Mouse (Mus musculus) MEL (cell line): ENCODE data around the gene Lrrc29.

Experiments
- BHLHE40 ChIP-seq: IDR thresholded peaks from 2 replicates; pipeline ENCODE4 v1.6.1; 2012; ENCODE audit warnings: low read depth, mild to moderate bottlenecking, inconsistent platforms, low read length, improper control_type of control experiment, borderline replicate concordance
- CTCF ChIP-seq, 3 experiments: IDR thresholded peaks in 2 of 3; conservative IDR thresholded peaks in 1 of 3; 2 replicates each; pipeline ENCODE4 v1.5.1; 2011 to 2012; ENCODE audit warnings: low read length in 3 of 3, low read depth in 2 of 3, mild to moderate bottlenecking in 2 of 3, improper control_type of control experiment in 1 of 3, inconsistent platforms in 1 of 3, mixed read lengths in 1 of 3, moderate library complexity in 1 of 3; ENCODE audit not compliant: control insufficient read depth in 1 of 3, insufficient read depth in 1 of 3, poor library complexity in 1 of 3, severe bottlenecking in 1 of 3
- E2F4 ChIP-seq: IDR thresholded peaks from 2 replicates; pipeline ENCODE4 v1.6.1; 2011; ENCODE audit warnings: low read depth, low read length, improper control_type of control experiment, borderline replicate concordance
- EP300 ChIP-seq, 2 experiments: IDR thresholded peaks; 2 replicates each; pipeline ENCODE4 v1.6.1; 2011; ENCODE audit warnings: improper control_type of control experiment in 2 of 2, low read length in 2 of 2, low read depth in 1 of 2, mild to moderate bottlenecking in 1 of 2
- POLR2A ChIP-seq, 2 experiments: IDR thresholded peaks; 2 replicates each; pipeline ENCODE4 v1.6.1; 2011 to 2012; ENCODE audit warnings: low read length in 2 of 2, mild to moderate bottlenecking in 2 of 2, control low read depth in 1 of 2, improper control_type of control experiment in 1 of 2, low read depth in 1 of 2, moderate library complexity in 1 of 2; ENCODE audit not compliant: control insufficient read depth in 1 of 2, insufficient read depth in 1 of 2, poor library complexity in 1 of 2
- RAD21 ChIP-seq: IDR thresholded peaks from 2 replicates; pipeline ENCODE4 v1.6.1; 2011; ENCODE audit warnings: mild to moderate bottlenecking, low read depth, low read length, improper control_type of control experiment
- RCOR1 ChIP-seq: IDR thresholded peaks from 2 replicates; pipeline ENCODE4 v1.6.1; 2012; ENCODE audit warnings: low read depth, mild to moderate bottlenecking, inconsistent platforms, low read length, improper control_type of control experiment
- TAL1 ChIP-seq: IDR thresholded peaks from 2 replicates; pipeline ENCODE4 v1.6.1; 2012; ENCODE audit warnings: mild to moderate bottlenecking, inconsistent platforms, low read length, moderate library complexity, mixed read lengths
- TCF12 ChIP-seq: IDR thresholded peaks from 2 replicates; pipeline ENCODE4 v1.6.1; 2014; ENCODE audit warnings: low read depth, mild to moderate bottlenecking, inconsistent platforms, low read length, improper control_type of control experiment, moderate library complexity

DNA sequence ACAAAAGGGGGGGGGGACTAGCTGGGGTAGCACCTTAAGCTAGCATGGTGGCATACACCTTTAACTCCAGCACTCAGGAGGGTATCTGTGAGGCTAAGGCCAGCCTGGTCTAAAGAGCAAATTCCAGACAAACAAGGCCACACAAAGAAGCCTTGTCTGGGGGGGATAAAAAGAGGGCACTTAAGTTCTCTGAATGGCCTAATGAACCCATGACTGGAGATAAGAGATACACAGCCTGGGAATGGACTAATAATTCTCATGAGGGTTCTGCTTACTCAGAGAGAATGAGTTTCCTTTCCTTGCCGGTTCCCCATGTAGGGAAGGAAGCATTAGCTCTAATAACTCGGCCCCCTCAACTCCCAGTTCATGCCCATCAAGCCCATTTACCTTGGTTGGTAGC, 6.4 kb upstream of the Lrrc29 start:
- TF ChIP-seq POLR2A (IDR thresholded peaks at IDR 0.05; ENCODE audit: control insufficient read depth in 1 of 2, insufficient read depth in 1 of 2, low read depth in 1 of 2, low read length in 2 of 2, poor library complexity in 1 of 2) (no peak), CTCF (IDR thresholded peaks at IDR 0.05 in 2 of 3, conservative IDR thresholded peaks at IDR 0.05 in 1 of 3; ENCODE audit: control insufficient read depth in 1 of 3, insufficient read depth in 1 of 3, low read depth in 2 of 3, low read length in 3 of 3, poor library complexity in 1 of 3, severe bottlenecking in 1 of 3) (no peak), RCOR1 (no peak), TAL1 (no peak), TCF12 (no peak), BHLHE40 (no peak), E2F4 (no peak), RAD21 (no peak), EP300 (IDR thresholded peaks at IDR 0.05; ENCODE audit: low read depth in 1 of 2, low read length in 2 of 2) (no peak)
